Mouse (Mus musculus): ENCODE data around the gene Csf2.

GRCm38 (mm10) chr11:54213631-54214030 is 35.8 kb downstream of the Csf2 start:
- TF ChIP-seq CTCF (IDR thresholded peaks at IDR 0.05; ENCODE audit: low read depth) (no peak), EP300 (optimal IDR thresholded peaks at IDR 0.05) (no peak)

Data from stomach, postnatal 0 days (tissue).